In the genomic region with DNA sequence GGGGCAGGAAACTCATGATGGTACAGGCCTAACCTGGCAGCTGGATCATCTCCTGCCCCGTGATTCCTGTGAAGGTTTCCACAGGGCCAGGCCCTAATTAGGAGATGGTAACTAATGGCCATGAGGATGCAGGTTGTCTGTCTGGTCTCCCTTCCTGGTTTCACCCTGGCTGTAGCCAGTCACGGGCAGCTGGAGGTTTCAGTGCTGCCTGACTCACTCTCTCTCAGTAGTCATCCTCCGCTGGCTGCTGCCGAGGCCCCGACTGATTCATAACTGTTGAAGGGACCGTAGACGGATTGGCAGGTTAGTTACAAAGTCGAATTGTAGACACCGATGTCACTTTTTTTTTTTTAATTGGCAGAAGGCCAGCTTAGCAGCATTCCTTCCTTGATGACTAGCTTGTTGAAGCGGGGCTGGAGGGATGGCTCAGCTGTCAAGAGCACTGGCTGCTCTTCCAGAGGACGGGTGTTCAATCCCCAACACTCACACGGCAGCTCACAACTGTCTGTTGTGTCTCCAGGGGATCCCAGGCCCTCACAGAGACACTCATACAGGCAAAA, we compare ENCODE assay signal across 8 mouse cellular contexts. TPM values are rescaled to one million over a fixed set of nuclear protein-coding genes. Genes with fewer than 3 reads are reported as not detected.
DNase-seq lines count a peak whose midpoint lies in the region; ATAC-seq and TF ChIP-seq lines count a peak whose summit lies in the region.
"Had no signal": no experiment of that assay in that cellular context is flagged by ENCODE, and none has a peak within 500 bp of the region (broad histone marks: within the 10 kb centered on the region; RNA-seq: fewer than 3 reads in every experiment).

No protein-coding gene starts in this region.

- TF ChIP-seq CTCF in stomach, postnatal 0 days (IDR thresholded peaks at IDR 0.05; ENCODE audit: low read depth): no peak

- no peaks in the 10 kb centered on the region for H3K36me3 ChIP-seq in heart, embryonic 15.5 days
- H3K36me3 ChIP-seq in stomach, postnatal 0 days (ENCODE audit: control insufficient read depth, insufficient read depth, low read length): no peaks in the 10 kb centered on the region

- TF ChIP-seq EP300 in stomach, postnatal 0 days (optimal IDR thresholded peaks at IDR 0.05): no peak

- H3K4me1 ChIP-seq in heart, embryonic 15.5 days (replicated peaks): peaks cover 17% of the 10 kb centered on the region
- H3K4me1 ChIP-seq in stomach, postnatal 0 days (replicated peaks; ENCODE audit: control insufficient read depth, insufficient read depth): no peaks in the 10 kb centered on the region

- peak overlapping the region; percentile 67 for H3K27ac ChIP-seq in heart, embryonic 15.5 days
- no peak overlapping the region for H3K27ac ChIP-seq in stomach, postnatal 0 days (replicated peaks)
- H3K27ac ChIP-seq: left cerebral cortex, adult 2 months had no signal

- H3K4me2 ChIP-seq in heart, embryonic 15.5 days: no peak overlapping the region
- no peak overlapping the region for H3K4me2 ChIP-seq in stomach, postnatal 0 days (replicated peaks; ENCODE audit: low read depth)

- H3K4me3 ChIP-seq in heart, embryonic 15.5 days: no peak overlapping the region
- H3K4me3 ChIP-seq in stomach, postnatal 0 days (ENCODE audit: low read depth, low read length): no peak overlapping the region
- H3K4me3 ChIP-seq: left cerebral cortex, adult 2 months had no signal

- H3K27me3 ChIP-seq in heart, embryonic 15.5 days: no peaks in the 10 kb centered on the region
- no peaks in the 10 kb centered on the region for H3K27me3 ChIP-seq in stomach, postnatal 0 days (ENCODE audit: control insufficient read depth, insufficient read depth, low read length)

- H3K9me3 ChIP-seq in heart, embryonic 15.5 days (replicated peaks): no peaks in the 10 kb centered on the region
- H3K9me3 ChIP-seq in stomach, postnatal 0 days (ENCODE audit: control insufficient read depth, low read length): no peaks in the 10 kb centered on the region

- no peak for ATAC-seq in heart, embryonic 15.5 days (replicated peaks; ENCODE audit: insufficient number of reproducible peaks, insufficient read depth, low FRiP score, low read depth)
- peak; percentile 68 for ATAC-seq in stomach, postnatal 0 days (ENCODE audit: low FRiP score, low TSS enrichment)

- no peak overlapping the region for H3K9ac ChIP-seq in heart, embryonic 15.5 days
- H3K9ac ChIP-seq in stomach, postnatal 0 days (ENCODE audit: low read length): no peak overlapping the region

- no peak for DNase-seq in heart, postnatal 14 days
- peak; percentile 26 for DNase-seq in retina, postnatal 1 day
- no peak for DNase-seq in retina, embryonic 14.5 days (ENCODE audit: low spot score)
- DNase-seq in adrenal gland, postnatal 10 days: peak; percentile 41
- DNase-seq in stomach, postnatal 0 days (ENCODE audit: low spot score): no peak
- no peak for DNase-seq in right cerebral cortex, adult 18-20 months

- intact Hi-C loops in heart, postnatal 14 days (cut with DNase I): loop anchor here (1.0 to 5.0 kb wide), 5 partner anchors 45 to 298 kb away; a partner anchor contains a TSS

- 37% methylated on average over 12 of the region's 12 CpGs for WGBS in heart, embryonic 15.5 days
- WGBS in stomach, postnatal 0 days: 54% methylated on average over 12 of the region's 12 CpGs

RNA-seq across cellular contexts. Expression of a gene that starts 31.0 kb away (rescaled TPM):
- 4.7 and 5.7 TPM in 2 replicates for polyA plus RNA-seq in heart, embryonic 15.5 days (2015; fragmentation: Nextera tagmentation; extraction: Ambion mirVana)
- total RNA-seq in heart, postnatal 14 days (2021): 1 to 10 TPM; 8.2 to 9.8 TPM
- 10 to 100 TPM; 13.1 to 16.4 TPM for total RNA-seq in adrenal gland, postnatal 10 days (2021)
- polyA plus RNA-seq in stomach, postnatal 0 days (2015; fragmentation: Nextera tagmentation; extraction: Ambion mirVana): 4.0 and 4.3 TPM in 2 replicates

Comparison
In these comparisons a context has a peak if more than half of its experiments do, and no peak if none do; other contexts are left out.
1. DNase-seq: peak in retina, postnatal 1 day (single experiment) and adrenal gland, postnatal 10 days (single experiment); none in heart, postnatal 14 days (0 of 2), retina, embryonic 14.5 days (single experiment), stomach, postnatal 0 days (single experiment) and right cerebral cortex, adult 18-20 months (single experiment).